Mouse (Mus musculus) monocyte, adult 2 months (primary cell): ENCODE measurements around the gene Slc8b1.

ENCODE experiments used
- DNase-seq, 2 experiments: peaks; one replicate each; pipeline ENCODE4 v3.0.0; 2022; ENCODE audit warnings: low spot score in 2 of 2, low read depth in 1 of 2

The Slc8b1 gene

DNA sequence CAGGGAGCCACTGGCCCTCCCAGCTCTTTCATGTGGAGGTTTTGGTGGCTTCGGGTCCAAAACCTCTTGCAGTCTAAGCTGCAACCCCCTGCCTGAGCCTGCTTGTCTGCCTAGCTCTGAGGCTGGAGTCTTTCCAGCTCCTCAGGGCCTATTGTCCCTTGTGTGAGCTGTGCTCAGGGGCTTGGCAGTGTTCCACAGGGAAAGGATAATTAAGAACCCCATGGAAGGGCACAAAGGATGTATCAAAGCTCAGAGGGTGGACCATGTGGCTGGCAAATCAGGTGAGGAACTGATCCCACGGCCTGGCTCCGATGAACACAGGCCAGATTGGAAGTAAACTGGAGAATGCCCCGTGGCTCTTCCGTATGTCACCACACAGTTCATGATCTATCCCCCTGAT is 55.1 kb downstream of the Slc8b1 start:
- DNase-seq, result no peak

- no peak for DNase-seq
Observed at GRCm38 (mm10) chr5:120566681-120567252, 55.8 kb downstream of the Slc8b1 start.

DNA sequence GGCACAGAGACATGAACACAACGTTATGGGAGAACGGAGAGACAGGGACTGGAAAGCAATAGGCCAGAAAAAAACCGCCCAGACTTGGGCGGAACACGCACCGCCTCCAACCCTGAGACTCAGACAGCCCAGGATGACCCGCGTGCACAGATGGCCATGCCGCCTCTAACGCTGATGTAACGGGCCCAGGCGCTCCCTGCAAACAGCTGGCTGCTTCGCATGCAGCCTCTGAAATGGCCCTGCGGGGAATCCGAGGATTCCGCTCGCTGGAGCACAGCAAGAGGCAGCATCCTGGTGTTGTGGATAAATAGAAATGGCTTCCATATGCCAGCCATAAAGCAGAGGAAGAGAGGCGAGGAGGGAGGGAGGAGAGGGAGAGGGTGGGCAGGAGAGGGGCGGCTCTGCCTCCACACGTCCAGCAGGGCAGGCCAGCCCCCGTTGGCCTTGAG is 56.3 kb downstream of the Slc8b1 start:
- DNase-seq, result no peak

DNA sequence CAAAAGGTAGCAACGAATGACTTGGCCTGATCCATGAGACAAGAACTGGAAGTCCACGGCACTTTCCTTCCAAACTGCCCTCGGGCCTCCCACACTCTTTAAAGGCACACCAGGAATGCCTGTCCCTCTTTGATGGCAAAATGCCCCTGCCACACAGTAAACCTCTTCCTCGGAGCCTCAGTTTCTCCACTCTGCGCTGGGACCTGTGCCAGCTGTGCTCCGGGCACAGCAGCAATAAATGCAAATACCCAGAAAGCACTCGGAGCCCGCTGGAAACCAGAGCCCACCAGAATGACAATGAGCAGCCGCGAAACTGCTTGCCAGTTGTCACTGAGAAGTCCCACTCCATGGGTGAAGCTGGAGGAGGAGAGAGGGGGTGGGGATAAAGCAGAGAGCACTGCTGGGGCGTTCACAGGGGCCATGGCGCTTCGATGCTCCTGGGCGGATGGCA is 56.8 kb downstream of the Slc8b1 start:
- DNase-seq, result no peak

DNA sequence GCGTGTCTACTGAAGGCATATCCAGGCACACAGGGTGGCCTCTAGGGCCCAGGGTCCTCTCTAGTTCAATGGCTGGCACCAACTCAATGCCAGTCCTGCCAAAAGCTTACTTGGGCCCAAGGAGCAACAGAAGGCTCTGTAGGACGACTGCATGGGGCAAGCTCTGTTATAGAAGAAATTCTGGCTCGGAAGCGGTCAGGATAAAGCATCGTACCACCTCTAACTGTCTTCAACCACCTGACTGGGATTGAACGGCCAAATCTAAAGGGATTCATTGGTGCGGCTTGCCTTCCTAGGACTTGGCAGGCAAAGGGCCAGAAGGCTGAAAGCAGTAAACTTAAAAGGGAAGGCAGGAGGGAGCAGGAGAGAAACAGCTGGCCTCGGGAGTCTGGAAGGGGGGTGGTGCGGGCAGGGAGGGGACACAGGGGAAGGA is 57.4 kb downstream of the Slc8b1 start:
- DNase-seq, result no peak

DNA sequence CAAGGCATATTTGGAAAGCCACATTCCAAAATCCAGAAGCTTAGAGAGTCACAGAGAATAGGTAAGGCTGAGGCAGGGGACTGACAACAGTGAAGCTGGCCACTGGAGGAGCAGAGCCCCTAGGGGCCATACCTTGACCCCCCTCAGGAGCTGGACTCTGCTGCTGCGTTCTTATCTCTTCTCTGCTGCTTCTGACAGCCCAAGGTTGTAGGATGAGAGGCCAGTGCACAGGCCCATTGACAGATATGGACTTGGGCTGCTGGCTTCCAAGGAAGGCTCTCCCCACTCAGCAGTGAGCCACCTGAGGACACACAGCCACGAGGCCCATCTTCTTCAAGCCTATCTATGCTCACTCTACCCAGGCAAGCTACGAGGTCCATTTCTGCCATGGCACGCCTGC is 58.0 kb downstream of the Slc8b1 start:
- no peak for DNase-seq

GRCm38 (mm10) chr5:120569791-120570190 is 58.8 kb downstream of the Slc8b1 start:
- DNase-seq, result no peak

- peak; percentile 45 to 66 for DNase-seq
Observed at GRCm38 (mm10) chr5:120570289-120570897, 59.4 kb downstream of the Slc8b1 start.

- no peak for DNase-seq
Observed at GRCm38 (mm10) chr5:120571056-120571740, 60.2 kb downstream of the Slc8b1 start.

GRCm38 (mm10) chr5:120574469-120575063 is 63.6 kb downstream of the Slc8b1 start:
- DNase-seq, result no peak

GRCm38 (mm10) chr5:120576781-120577301 is 65.9 kb downstream of the Slc8b1 start:
- no peak for DNase-seq

- DNase-seq, result no peak
Observed at GRCm38 (mm10) chr5:120577935-120578441, 67.0 kb downstream of the Slc8b1 start.

DNA sequence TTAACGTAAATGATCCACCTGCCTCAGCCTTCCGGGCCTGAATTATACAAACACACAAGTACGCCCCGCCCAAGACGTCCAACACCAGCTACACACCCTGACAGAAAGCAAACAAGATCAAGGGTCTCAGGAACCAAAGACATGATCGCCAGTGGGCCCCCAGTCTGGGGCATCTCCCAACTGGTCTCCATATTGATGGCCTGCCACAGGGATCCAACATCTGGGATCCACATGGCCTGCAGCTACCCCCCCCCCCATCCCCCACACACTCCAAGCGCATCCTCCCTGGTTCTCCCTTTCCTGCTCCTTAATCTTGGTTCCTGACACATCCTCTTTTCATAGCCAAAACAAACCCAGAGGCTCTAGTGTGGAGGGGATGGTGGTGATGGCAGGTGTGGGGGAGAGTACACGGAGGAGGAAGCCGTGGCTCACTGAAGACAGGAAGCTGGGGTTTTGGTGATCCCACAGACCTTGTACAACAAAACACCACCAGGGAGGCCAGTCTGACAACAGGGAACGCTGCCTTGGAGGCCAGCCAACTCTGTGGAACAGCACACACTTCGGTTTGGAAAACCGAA is 67.6 kb downstream of the Slc8b1 start:
- DNase-seq, result no peak

GRCm38 (mm10) chr5:120579211-120579897 is 68.4 kb downstream of the Slc8b1 start:
- peak in 1 of 2 experiments; percentile 67 for DNase-seq

DNA sequence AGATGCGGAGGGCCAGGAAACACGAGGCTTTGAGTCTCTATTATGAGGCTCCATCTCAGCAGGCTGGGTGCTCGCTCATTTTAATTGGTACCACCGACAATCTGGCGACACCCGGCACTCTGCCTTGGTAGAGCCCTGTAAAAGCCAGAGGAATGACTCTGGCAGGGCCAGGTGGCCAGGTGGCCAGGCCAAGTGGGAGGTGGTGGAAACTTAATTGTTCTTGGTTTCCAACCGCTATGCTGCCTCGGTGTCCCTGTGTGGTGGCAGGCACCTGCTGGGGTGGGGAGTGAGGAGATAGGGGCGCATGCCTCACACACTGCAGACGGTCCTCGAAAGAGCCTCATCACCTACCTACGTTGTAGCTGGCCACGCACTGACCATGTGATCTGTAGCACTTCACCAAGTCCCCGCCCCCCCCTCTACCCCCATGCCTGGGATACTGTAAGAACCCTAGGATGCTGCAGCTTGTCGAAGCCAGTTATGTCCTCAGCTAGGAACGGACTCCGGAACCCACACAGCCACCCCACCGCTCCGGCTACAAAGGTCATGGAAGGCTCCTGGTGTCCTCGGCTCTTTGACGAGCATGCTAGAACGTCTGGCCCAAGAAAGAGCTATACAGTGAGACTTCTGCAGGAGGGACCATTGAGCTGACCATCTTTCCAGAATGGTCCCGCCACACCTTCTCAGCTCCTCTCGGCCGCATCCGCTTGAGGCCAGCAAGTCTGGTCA is 69.1 kb downstream of the Slc8b1 start:
- no peak for DNase-seq

- DNase-seq, result no peak
Observed at GRCm38 (mm10) chr5:120582002-120582401, 71.0 kb downstream of the Slc8b1 start.

DNA sequence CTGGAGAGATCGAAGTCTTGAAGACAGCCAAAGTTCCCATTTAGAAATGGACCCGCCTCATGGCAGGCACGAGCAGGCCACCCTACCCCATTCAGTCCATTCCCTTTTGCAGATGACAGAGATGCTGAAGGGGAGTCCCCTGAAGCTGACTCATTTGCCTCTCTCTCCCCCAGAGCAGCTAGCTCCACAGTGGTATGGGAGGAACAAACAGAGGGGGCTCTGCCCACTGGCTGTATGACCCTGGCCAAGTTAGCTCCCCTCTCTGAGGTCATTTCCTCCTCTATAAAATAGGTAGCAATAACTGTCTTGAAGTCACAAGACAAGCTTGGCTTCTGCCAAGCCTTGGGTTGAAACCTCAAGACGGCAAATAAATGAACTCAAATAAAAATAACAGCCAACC is 72.5 kb downstream of the Slc8b1 start:
- DNase-seq, result no peak
